In genomic region chr1:132317413-132317812, GRCm38 (mm10) we compare ENCODE assay signal across 8 mouse cellular contexts. TPM values are rescaled to one million over a fixed set of nuclear protein-coding genes. Genes with fewer than 3 reads are reported as not detected.
DNase-seq lines count a peak whose midpoint lies in the region; ATAC-seq and TF ChIP-seq lines count a peak whose summit lies in the region.

No protein-coding gene starts in this region.

- no peak for TF ChIP-seq CTCF in liver, adult 2 months (IDR thresholded peaks at IDR 0.05; ENCODE audit: low read depth, low read length)
- no peak for TF ChIP-seq CTCF in midbrain, postnatal 0 days (IDR thresholded peaks at IDR 0.05)

- peak overlapping the region; percentile 92 for H3K27ac ChIP-seq in liver, adult 2 months (replicated peaks; ENCODE audit: insufficient read depth, low read depth, low read length)
- H3K27ac ChIP-seq in forebrain, embryonic 13.5 days: peak overlapping the region; percentile 99
- no peak overlapping the region for H3K27ac ChIP-seq in limb, embryonic 15.5 days
- H3K27ac ChIP-seq in midbrain, postnatal 0 days (ENCODE audit: low read depth, low read length): no peak overlapping the region; the same call in 1 of the 2 replicates

- H3K4me3 ChIP-seq in liver, adult 2 months (ENCODE audit: insufficient read depth, low read depth, low read length): peak overlapping the region; percentile 90
- H3K4me3 ChIP-seq in forebrain, embryonic 13.5 days: peak overlapping the region; percentile 81
- peak overlapping the region; percentile 50 for H3K4me3 ChIP-seq in limb, embryonic 15.5 days
- H3K4me3 ChIP-seq in midbrain, postnatal 0 days (ENCODE audit: low read depth, low read length): peak overlapping the region; percentile 49; the same call in 1 of the 2 replicates

- no peaks in the 10 kb centered on the region for H3K27me3 ChIP-seq in liver, adult 2 months (ENCODE audit: control insufficient read depth, insufficient read depth, low read length)
- H3K27me3 ChIP-seq in forebrain, embryonic 13.5 days: no peaks in the 10 kb centered on the region
- H3K27me3 ChIP-seq in limb, embryonic 15.5 days: peaks cover 36% of the 10 kb centered on the region
- H3K27me3 ChIP-seq in midbrain, postnatal 0 days (ENCODE audit: insufficient read depth, low read length): no peaks in the 10 kb centered on the region

- WGBS in liver, adult 2 months: 7% methylated on average over 4 of the region's 4 CpGs
- 6% methylated on average over 4 of the region's 4 CpGs for WGBS in forebrain, embryonic 13.5 days
- WGBS in limb, embryonic 15.5 days: 69% methylated on average over 4 of the region's 4 CpGs
- WGBS in midbrain, postnatal 0 days: 18% methylated on average over 4 of the region's 4 CpGs

- peak; percentile 3; the same call in 1 of the 2 replicates for ATAC-seq in forebrain, embryonic 13.5 days
- no peak for ATAC-seq in limb, embryonic 15.5 days (ENCODE audit: insufficient number of reproducible peaks, low FRiP score, low TSS enrichment, low read depth)
- ATAC-seq in midbrain, postnatal 0 days (ENCODE audit: low FRiP score): no peak
- ATAC-seq in megakaryocyte-erythroid progenitor cell, adult 5-6 weeks (replicated peaks; ENCODE audit: low FRiP score, low TSS enrichment, poor library complexity, severe bottlenecking): no peak

- H3K79me2 ChIP-seq in liver, adult 2 months (ENCODE audit: control insufficient read depth, insufficient read depth, low read length): peaks cover 23% of the 10 kb centered on the region; the same call in 1 of the 2 replicates

- peak overlapping the region; percentile 87 for H3K4me2 ChIP-seq in forebrain, embryonic 13.5 days
- peak overlapping the region; percentile 25 for H3K4me2 ChIP-seq in limb, embryonic 15.5 days
- H3K4me2 ChIP-seq in midbrain, postnatal 0 days (ENCODE audit: low read depth, low read length, poor library complexity, severe bottlenecking): peak overlapping the region; percentile 74

- H3K9ac ChIP-seq in liver, adult 2 months (ENCODE audit: low read depth, low read length): peak overlapping the region; percentile 69; the same call in 1 of the 2 replicates
- H3K9ac ChIP-seq in forebrain, embryonic 13.5 days: peak overlapping the region; percentile 90
- no peak overlapping the region for H3K9ac ChIP-seq in limb, embryonic 15.5 days
- no peak overlapping the region for H3K9ac ChIP-seq in midbrain, postnatal 0 days (replicated peaks; ENCODE audit: low read length, poor library complexity, severe bottlenecking)

- no peaks in the 10 kb centered on the region for H3K9me3 ChIP-seq in forebrain, embryonic 13.5 days (replicated peaks)
- H3K9me3 ChIP-seq in limb, embryonic 15.5 days: no peaks in the 10 kb centered on the region
- H3K9me3 ChIP-seq in midbrain, postnatal 0 days (ENCODE audit: low read length): no peaks in the 10 kb centered on the region

- no peak for TF ChIP-seq POLR2A in liver, adult 2 months (IDR thresholded peaks at IDR 0.05; ENCODE audit: extremely low read depth, insufficient read depth, low read length)

- DNase-seq in liver, adult 2 months (ENCODE audit: extremely low read depth, low read depth, low spot score): peak; percentile 88
- DNase-seq in liver: no peak
- DNase-seq in midbrain, postnatal 0 days (ENCODE audit: low spot score): peak; percentile 35
- no peak for DNase-seq in layer of hippocampus, adult 18-20 months (ENCODE audit: low spot score in 2 of 2)
- no peak for DNase-seq in layer of hippocampus, adult 9-10 months (ENCODE audit: low spot score)

- peaks cover 33% of the 10 kb centered on the region for H3K4me1 ChIP-seq in liver, adult 2 months (ENCODE audit: control insufficient read depth, insufficient read depth, low read length)
- peaks cover 69% of the 10 kb centered on the region for H3K4me1 ChIP-seq in forebrain, embryonic 13.5 days
- peaks cover 38% of the 10 kb centered on the region for H3K4me1 ChIP-seq in limb, embryonic 15.5 days
- H3K4me1 ChIP-seq in midbrain, postnatal 0 days (ENCODE audit: insufficient read depth, low read length): peaks cover 26% of the 10 kb centered on the region

- peaks cover 2% of the 10 kb centered on the region; the same call in 1 of the 2 replicates for H3K36me3 ChIP-seq in liver, adult 2 months (ENCODE audit: control insufficient read depth, insufficient read depth, low read length)
- H3K36me3 ChIP-seq in forebrain, embryonic 13.5 days (ENCODE audit: poor library complexity, severe bottlenecking): peaks cover 5% of the 10 kb centered on the region
- H3K36me3 ChIP-seq in limb, embryonic 15.5 days: no peaks in the 10 kb centered on the region
- H3K36me3 ChIP-seq in midbrain, postnatal 0 days (ENCODE audit: insufficient read depth, low read length): no peaks in the 10 kb centered on the region

RNA-seq across cellular contexts. Expression of gene Nuak2, which starts 1.5 kb away (rescaled TPM):
- total RNA-seq in liver, adult 2 months (2014; rRNA removed): 3.8 and 4.8 TPM in 2 replicates
- 6.4 and 8.0 TPM in 2 replicates for polyA plus RNA-seq in liver, adult 2 months (2012; rRNA removed)
- 28.8 and 36.5 TPM in 2 replicates for polyA plus RNA-seq in forebrain, embryonic 13.5 days (2015; fragmentation: Nextera tagmentation; extraction: Ambion mirVana)
- polyA plus RNA-seq in limb, embryonic 15.5 days (2015; fragmentation: Nextera tagmentation; extraction: Ambion mirVana): 6.9 and 8.2 TPM in 2 replicates
- 7.0 and 7.1 TPM in 2 replicates for total RNA-seq in midbrain, postnatal 0 days (2014; rRNA removed)
- polyA plus RNA-seq in midbrain, postnatal 0 days (2015; fragmentation: Nextera tagmentation; extraction: Ambion mirVana): 9.9 TPM in 2 replicates
- total RNA-seq in megakaryocyte-erythroid progenitor cell, adult 5-6 weeks (2014; fragmentation: Nextera tagmentation): 3.7 and 4.9 TPM in 2 replicates
- 0.70 and 4.4 TPM in 2 replicates for total RNA-seq in megakaryocyte-erythroid progenitor cell, adult 5-6 weeks (2017)
- total RNA-seq in layer of hippocampus, adult 18-20 months (2021): 1 to 10 TPM; 1.6 to 1.9 TPM

RNA-seq across cellular contexts. Expression of gene Klhdc8a, which starts 19.0 kb away (rescaled TPM):
- 0.18 and 0.81 TPM in 2 replicates for total RNA-seq in liver, adult 2 months (2014; rRNA removed)
- polyA plus RNA-seq in liver, adult 2 months (2012; rRNA removed): 1.2 and 1.4 TPM in 2 replicates
- polyA plus RNA-seq in forebrain, embryonic 13.5 days (2015; fragmentation: Nextera tagmentation; extraction: Ambion mirVana): 1.2 and 1.6 TPM in 2 replicates
- polyA plus RNA-seq in limb, embryonic 15.5 days (2015; fragmentation: Nextera tagmentation; extraction: Ambion mirVana): 0.13 and 0.15 TPM in 2 replicates
- total RNA-seq in midbrain, postnatal 0 days (2014; rRNA removed): 29.5 and 31.1 TPM in 2 replicates
- polyA plus RNA-seq in midbrain, postnatal 0 days (2015; fragmentation: Nextera tagmentation; extraction: Ambion mirVana): 12.4 and 14.8 TPM in 2 replicates
- total RNA-seq in megakaryocyte-erythroid progenitor cell, adult 5-6 weeks (2014; fragmentation: Nextera tagmentation): not detected in 2 replicates
- not detected in 2 replicates for total RNA-seq in megakaryocyte-erythroid progenitor cell, adult 5-6 weeks (2017)
- total RNA-seq in layer of hippocampus, adult 18-20 months (2021): 1 to 10 TPM; 4.3 to 5.3 TPM

Comparison
In these comparisons a context has a peak if more than half of its experiments do, and no peak if none do; other contexts are left out.
1. DNase-seq: peak in liver, adult 2 months (single experiment) and midbrain, postnatal 0 days (single experiment); none in liver (single experiment), layer of hippocampus, adult 18-20 months (0 of 2) and layer of hippocampus, adult 9-10 months (single experiment).
2. H3K27ac ChIP-seq: peak in liver, adult 2 months (single experiment) and forebrain, embryonic 13.5 days (single experiment); none in limb, embryonic 15.5 days (single experiment) and midbrain, postnatal 0 days (single experiment).
3. H3K9ac ChIP-seq: peak in liver, adult 2 months (single experiment) and forebrain, embryonic 13.5 days (single experiment); none in limb, embryonic 15.5 days (single experiment) and midbrain, postnatal 0 days (single experiment).
4. H3K4me2 ChIP-seq: peak in every context shown above with its lines; median percentile 87 in forebrain, embryonic 13.5 days; 74 in midbrain, postnatal 0 days; 25 in limb, embryonic 15.5 days.
5. Peak in every context shown above with its lines, with median percentiles within 50 percentile points of each other: H3K4me3 ChIP-seq.